Mouse (Mus musculus): ENCODE data around the gene Fam102a. TPM values are rescaled to one million over a fixed set of nuclear protein-coding genes. Genes with fewer than 3 reads are reported as not detected.

Fam102a gene
- polyA plus RNA-seq, 1 experiment from 2014 or later = 6.7 TPM

- Histone ChIP-seq H3K4me2 (ENCODE audit: low read depth, low read length) (no peak overlapping the region), H3K9me3 (ENCODE audit: control insufficient read depth, low read length) (no peaks in the 10 kb centered on the region), H3K27me3 (ENCODE audit: control insufficient read depth, insufficient read depth, low read length) (no peaks in the 10 kb centered on the region), H3K9ac (replicated peaks; ENCODE audit: low read depth, low read length) (no peak overlapping the region), H3K4me3 (ENCODE audit: low read depth, low read length) (no peak overlapping the region), H3K27ac (ENCODE audit: low read depth, low read length) (no peak overlapping the region), H3K4me1 (ENCODE audit: control insufficient read depth, insufficient read depth, low read length) (peaks cover 12% of the 10 kb centered on the region; the same call in 1 of the 2 replicates), H3K36me3 (ENCODE audit: control insufficient read depth, insufficient read depth, low read length) (no peaks in the 10 kb centered on the region)
- no peak for ATAC-seq (ENCODE audit: low read depth)
- WGBS = 77% methylated on average over 10 of the region's 10 CpGs
Measured at GRCm38 (mm10) chr2:32590224-32590623, 55.1 kb downstream of the Fam102a start.

GRCm38 (mm10) chr2:32591249-32591648, 56.1 kb downstream of the Fam102a start:
- Histone ChIP-seq H3K9ac (replicated peaks; ENCODE audit: low read depth, low read length) (no peak overlapping the region), H3K36me3 (ENCODE audit: control insufficient read depth, insufficient read depth, low read length) (no peaks in the 10 kb centered on the region), H3K27me3 (ENCODE audit: control insufficient read depth, insufficient read depth, low read length) (no peaks in the 10 kb centered on the region), H3K4me1 (ENCODE audit: control insufficient read depth, insufficient read depth, low read length) (peaks cover 12% of the 10 kb centered on the region; the same call in 1 of the 2 replicates), H3K4me2 (ENCODE audit: low read depth, low read length) (no peak overlapping the region), H3K4me3 (ENCODE audit: low read depth, low read length) (no peak overlapping the region), H3K27ac (ENCODE audit: low read depth, low read length) (no peak overlapping the region), H3K9me3 (ENCODE audit: control insufficient read depth, low read length) (no peaks in the 10 kb centered on the region)
- 80% methylated on average over 6 of the region's 6 CpGs for WGBS
- no peak for ATAC-seq (ENCODE audit: low read depth)

GRCm38 (mm10) chr2:32596725-32597124, 61.6 kb downstream of the Fam102a start:
- no peaks in the 10 kb centered on the region for H3K27me3 ChIP-seq (ENCODE audit: control insufficient read depth, insufficient read depth, low read length)
- H3K9ac ChIP-seq (replicated peaks; ENCODE audit: low read depth, low read length) = no peak overlapping the region
- ATAC-seq (ENCODE audit: low read depth) = no peak
- 72% methylated on average over 13 of the region's 13 CpGs for WGBS
- no peaks in the 10 kb centered on the region for H3K9me3 ChIP-seq (ENCODE audit: control insufficient read depth, low read length)
- H3K4me1 ChIP-seq (ENCODE audit: control insufficient read depth, insufficient read depth, low read length) = no peaks in the 10 kb centered on the region
- H3K4me2 ChIP-seq (ENCODE audit: low read depth, low read length) = no peak overlapping the region
- no peak overlapping the region for H3K4me3 ChIP-seq (ENCODE audit: low read depth, low read length)
- H3K36me3 ChIP-seq (ENCODE audit: control insufficient read depth, insufficient read depth, low read length) = peaks cover 6% of the 10 kb centered on the region; the same call in 1 of the 2 replicates
- no peak overlapping the region for H3K27ac ChIP-seq (ENCODE audit: low read depth, low read length)

GRCm38 (mm10) chr2:32597248-32597647, 62.1 kb downstream of the Fam102a start:
- no peak overlapping the region for H3K27ac ChIP-seq (ENCODE audit: low read depth, low read length)
- WGBS = 88% methylated on average over 5 of the region's 5 CpGs
- no peak overlapping the region for H3K4me2 ChIP-seq (ENCODE audit: low read depth, low read length)
- H3K9ac ChIP-seq (replicated peaks; ENCODE audit: low read depth, low read length) = 0 out of 2 replicates have a peak overlapping the region, but pooled peaks have one; percentile 11
- H3K4me1 ChIP-seq (ENCODE audit: control insufficient read depth, insufficient read depth, low read length) = no peaks in the 10 kb centered on the region
- H3K27me3 ChIP-seq (ENCODE audit: control insufficient read depth, insufficient read depth, low read length) = no peaks in the 10 kb centered on the region
- H3K36me3 ChIP-seq (ENCODE audit: control insufficient read depth, insufficient read depth, low read length) = peaks cover 6% of the 10 kb centered on the region; the same call in 1 of the 2 replicates
- no peak overlapping the region for H3K4me3 ChIP-seq (ENCODE audit: low read depth, low read length)
- H3K9me3 ChIP-seq (ENCODE audit: control insufficient read depth, low read length) = no peaks in the 10 kb centered on the region
- ATAC-seq (ENCODE audit: low read depth) = no peak

GRCm38 (mm10) chr2:32597699-32598098, 62.6 kb downstream of the Fam102a start:
- H3K4me1 ChIP-seq (ENCODE audit: control insufficient read depth, insufficient read depth, low read length) = no peaks in the 10 kb centered on the region
- no peaks in the 10 kb centered on the region for H3K9me3 ChIP-seq (ENCODE audit: control insufficient read depth, low read length)
- no peaks in the 10 kb centered on the region for H3K27me3 ChIP-seq (ENCODE audit: control insufficient read depth, insufficient read depth, low read length)
- H3K36me3 ChIP-seq (ENCODE audit: control insufficient read depth, insufficient read depth, low read length) = peaks cover 6% of the 10 kb centered on the region; the same call in 1 of the 2 replicates
- WGBS = 89% methylated on average over 5 of the region's 5 CpGs
- H3K27ac ChIP-seq (ENCODE audit: low read depth, low read length) = no peak overlapping the region
- H3K9ac ChIP-seq (replicated peaks; ENCODE audit: low read depth, low read length) = no peak overlapping the region
- ATAC-seq (ENCODE audit: low read depth) = no peak
- no peak overlapping the region for H3K4me2 ChIP-seq (ENCODE audit: low read depth, low read length)
- no peak overlapping the region for H3K4me3 ChIP-seq (ENCODE audit: low read depth, low read length)

GRCm38 (mm10) chr2:32598506-32598905, 63.4 kb downstream of the Fam102a start:
- peaks cover 6% of the 10 kb centered on the region; the same call in 1 of the 2 replicates for H3K36me3 ChIP-seq (ENCODE audit: control insufficient read depth, insufficient read depth, low read length)
- no peak overlapping the region for H3K9ac ChIP-seq (replicated peaks; ENCODE audit: low read depth, low read length)
- no peak overlapping the region for H3K4me2 ChIP-seq (ENCODE audit: low read depth, low read length)
- 87% methylated on average over 8 of the region's 8 CpGs for WGBS
- no peak overlapping the region for H3K27ac ChIP-seq (ENCODE audit: low read depth, low read length)
- H3K27me3 ChIP-seq (ENCODE audit: control insufficient read depth, insufficient read depth, low read length) = no peaks in the 10 kb centered on the region
- H3K9me3 ChIP-seq (ENCODE audit: control insufficient read depth, low read length) = no peaks in the 10 kb centered on the region
- H3K4me1 ChIP-seq (ENCODE audit: control insufficient read depth, insufficient read depth, low read length) = no peaks in the 10 kb centered on the region
- ATAC-seq (ENCODE audit: low read depth) = no peak
- H3K4me3 ChIP-seq (ENCODE audit: low read depth, low read length) = no peak overlapping the region

GRCm38 (mm10) chr2:32599409-32599808, 64.3 kb downstream of the Fam102a start, which contains the start of gene St6galnac6:
TSS of gene St6galnac6 (plus strand) at chr2:32599709.
- no peak within 1 kb of the TSS for H3K4me3 ChIP-seq (ENCODE audit: low read depth, low read length)
- 96% methylated on average over 3 of the region's 3 CpGs for WGBS
- no peak within 1 kb of the TSS for H3K4me2 ChIP-seq (ENCODE audit: low read depth, low read length)
- no peaks in the 10 kb centered on the region for H3K4me1 ChIP-seq (ENCODE audit: control insufficient read depth, insufficient read depth, low read length)
- peaks cover 6% of the 10 kb centered on the region; the same call in 1 of the 2 replicates for H3K36me3 ChIP-seq (ENCODE audit: control insufficient read depth, insufficient read depth, low read length)
- ATAC-seq (ENCODE audit: low read depth) = no peak
- no peak within 1 kb of the TSS for H3K9ac ChIP-seq (replicated peaks; ENCODE audit: low read depth, low read length)
- no peak within 1 kb of the TSS for H3K27ac ChIP-seq (ENCODE audit: low read depth, low read length)
- no peaks in the 10 kb centered on the region for H3K9me3 ChIP-seq (ENCODE audit: control insufficient read depth, low read length)
- H3K27me3 ChIP-seq (ENCODE audit: control insufficient read depth, insufficient read depth, low read length) = no peaks in the 10 kb centered on the region

- WGBS = 47% methylated on average over 8 of the region's 8 CpGs
- no peak for ATAC-seq (ENCODE audit: low read depth)
- no peak overlapping the region for H3K27ac ChIP-seq (ENCODE audit: low read depth, low read length)
- no peak overlapping the region for H3K9ac ChIP-seq (replicated peaks; ENCODE audit: low read depth, low read length)
- peaks cover 6% of the 10 kb centered on the region; the same call in 1 of the 2 replicates for H3K36me3 ChIP-seq (ENCODE audit: control insufficient read depth, insufficient read depth, low read length)
- no peaks in the 10 kb centered on the region for H3K9me3 ChIP-seq (ENCODE audit: control insufficient read depth, low read length)
- no peak overlapping the region for H3K4me2 ChIP-seq (ENCODE audit: low read depth, low read length)
- no peak overlapping the region for H3K4me3 ChIP-seq (ENCODE audit: low read depth, low read length)
- no peaks in the 10 kb centered on the region for H3K27me3 ChIP-seq (ENCODE audit: control insufficient read depth, insufficient read depth, low read length)
- H3K4me1 ChIP-seq (ENCODE audit: control insufficient read depth, insufficient read depth, low read length) = no peaks in the 10 kb centered on the region
Measured at GRCm38 (mm10) chr2:32601417-32602065, 66.4 kb downstream of the Fam102a start.

- Histone ChIP-seq H3K9me3 (ENCODE audit: control insufficient read depth, low read length) (no peaks in the 10 kb centered on the region), H3K9ac (replicated peaks; ENCODE audit: low read depth, low read length) (no peak overlapping the region), H3K27ac (ENCODE audit: low read depth, low read length) (no peak overlapping the region), H3K4me1 (ENCODE audit: control insufficient read depth, insufficient read depth, low read length) (peaks cover 4% of the 10 kb centered on the region), H3K27me3 (ENCODE audit: control insufficient read depth, insufficient read depth, low read length) (no peaks in the 10 kb centered on the region), H3K36me3 (ENCODE audit: control insufficient read depth, insufficient read depth, low read length) (no peaks in the 10 kb centered on the region), H3K4me3 (ENCODE audit: low read depth, low read length) (no peak overlapping the region), H3K4me2 (ENCODE audit: low read depth, low read length) (peak overlapping the region; percentile 30; the same call in 1 of the 2 replicates)
- 0% methylated on average over 11 of the region's 11 CpGs for WGBS
- ATAC-seq (ENCODE audit: low read depth) = no peak
Measured at GRCm38 (mm10) chr2:32602600-32603054, 67.5 kb downstream of the Fam102a start.
